Mouse (Mus musculus) 3134 (cell line): ENCODE measurements around the gene Nfib.
A peak's percentile ranks its signal among the peaks of the same experiment; 100 is the strongest.

Experiments used
- DNase-seq: peaks from one replicate; pipeline ENCODE4 v3.0.0-alpha.2; 2011; ENCODE audit warnings: low spot score; ENCODE audit not compliant: insufficient read length; ENCODE audit errors: extremely low read depth

Gene Nfib

GRCm38 (mm10) chr4:82517311-82517710, 188.2 kb downstream of the Nfib start:
- DNase-seq = no peak

DNA sequence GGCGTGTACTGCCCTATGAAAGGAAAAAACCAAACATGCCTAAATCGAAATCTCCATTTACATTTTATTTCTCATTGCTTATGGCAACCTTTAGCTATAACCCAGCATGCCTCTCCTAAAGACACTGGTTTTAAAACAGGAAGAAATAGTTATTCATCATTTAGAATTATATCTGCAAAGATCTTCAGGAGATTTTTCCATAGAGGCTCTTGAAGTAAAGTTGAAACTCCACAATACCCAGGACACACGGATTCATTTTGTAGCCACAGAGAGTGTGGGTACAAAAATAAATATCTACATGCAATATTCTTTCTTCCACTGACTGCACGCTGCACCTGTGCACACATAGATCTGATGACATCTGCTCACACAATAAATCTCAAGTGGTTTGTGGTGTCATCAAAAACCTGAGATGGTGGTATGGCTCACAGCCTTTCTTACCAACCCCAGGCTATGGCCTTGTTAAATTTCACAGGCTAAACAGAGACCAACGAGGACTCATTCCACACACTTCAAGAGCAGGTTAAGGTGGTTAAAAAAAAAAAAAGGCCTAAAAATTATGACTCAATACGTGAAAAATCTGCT, 189.2 kb downstream of the Nfib start:
- DNase-seq = no peak

- no peak for DNase-seq
Observed at GRCm38 (mm10) chr4:82514921-82515320, 190.6 kb downstream of the Nfib start.

DNA sequence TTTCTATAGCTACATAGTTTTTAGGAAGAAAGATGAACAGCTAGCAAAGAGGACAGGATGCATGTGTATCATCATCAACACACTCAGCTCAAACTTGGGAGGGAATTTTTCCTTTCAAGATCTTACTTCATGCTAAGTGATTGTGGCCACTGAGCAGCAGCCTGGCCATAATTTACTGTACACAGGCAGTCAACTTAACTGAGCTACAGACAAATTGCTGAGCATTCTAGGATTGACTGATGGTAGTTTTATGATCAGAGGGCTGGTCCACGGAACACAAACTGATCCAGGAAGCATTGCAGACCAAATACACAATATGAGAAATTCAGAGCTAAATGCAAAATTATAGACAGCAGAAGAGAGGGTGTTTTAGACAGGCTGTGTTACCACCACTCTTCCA, 191.2 kb downstream of the Nfib start:
- no peak for DNase-seq

- no peak for DNase-seq
Observed at GRCm38 (mm10) chr4:82513426-82513750, 192.2 kb downstream of the Nfib start.

GRCm38 (mm10) chr4:82512743-82513425, 192.7 kb downstream of the Nfib start:
- peak; percentile 99 for DNase-seq

DNA sequence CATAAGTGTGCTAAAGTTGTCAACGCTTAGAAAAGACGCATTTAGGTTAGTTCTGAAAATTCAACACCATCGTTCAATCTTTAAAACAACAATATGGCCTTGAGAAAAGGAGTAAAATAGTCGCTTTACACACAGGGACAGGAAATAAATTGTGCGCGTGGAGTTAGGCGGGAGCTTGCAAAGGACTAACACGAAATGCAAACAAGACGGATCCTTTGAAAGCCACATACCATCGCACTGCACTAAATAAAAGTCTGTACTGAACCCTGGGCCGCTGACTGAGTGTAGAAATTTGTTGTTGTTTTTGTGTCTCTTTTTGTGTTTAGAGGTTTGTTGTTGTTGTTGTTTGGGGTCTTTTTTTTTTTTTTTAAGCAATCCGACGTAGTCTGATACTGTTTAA, 193.2 kb downstream of the Nfib start:
- peak; percentile 45 for DNase-seq

- DNase-seq = peak; percentile 63
Observed at GRCm38 (mm10) chr4:82511524-82511923, 194.0 kb downstream of the Nfib start.

DNA sequence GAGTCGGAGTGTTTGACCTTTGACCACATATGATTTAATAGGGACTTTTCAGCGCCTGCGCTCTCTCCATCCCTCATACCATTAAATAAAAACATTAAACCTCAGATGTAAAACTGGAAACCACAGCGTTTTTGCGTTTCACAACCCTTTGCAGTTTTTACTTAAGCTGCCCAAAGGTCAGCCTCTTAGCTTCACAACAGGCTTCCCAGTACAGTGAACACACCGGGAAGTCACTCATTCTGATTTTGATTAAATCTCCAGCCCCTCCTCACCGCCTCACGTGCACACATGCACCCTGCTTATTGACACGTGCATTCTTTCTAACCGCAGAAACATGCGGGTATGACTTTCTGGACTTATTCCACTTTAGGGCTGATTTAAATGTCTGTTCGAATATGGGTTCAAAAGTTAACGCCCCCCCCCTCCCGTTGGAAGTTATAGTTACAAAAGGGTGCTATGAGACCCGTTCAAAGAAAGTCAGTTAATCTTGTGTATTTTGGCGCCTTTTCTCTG, 194.5 kb downstream of the Nfib start:
- DNase-seq = peak; percentile 63

- DNase-seq = no peak
Observed at GRCm38 (mm10) chr4:82509771-82510170, 195.8 kb downstream of the Nfib start.

GRCm38 (mm10) chr4:82509166-82509767, 196.3 kb downstream of the Nfib start:
- no peak for DNase-seq

DNA sequence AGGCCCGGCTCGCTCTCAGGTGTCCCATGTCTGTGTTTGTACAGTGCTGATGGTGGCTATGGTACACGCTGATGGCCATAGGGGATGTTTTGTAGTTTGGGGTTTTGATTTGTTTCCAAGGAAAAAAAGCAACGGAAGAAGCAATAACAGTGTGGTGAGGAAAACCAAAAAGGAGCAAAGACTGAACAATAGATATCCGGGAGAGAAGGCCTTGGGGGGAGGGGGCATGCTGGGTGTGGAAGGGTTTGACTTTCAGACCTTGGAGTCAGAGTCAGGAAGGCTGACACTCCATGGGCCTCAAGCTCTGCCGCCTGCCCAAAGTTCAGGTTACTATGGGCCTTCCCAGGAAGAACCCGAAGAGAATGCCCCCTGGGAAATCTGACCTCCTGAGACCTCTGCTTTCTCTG, 197.3 kb downstream of the Nfib start:
- peak; percentile 59 for DNase-seq

DNA sequence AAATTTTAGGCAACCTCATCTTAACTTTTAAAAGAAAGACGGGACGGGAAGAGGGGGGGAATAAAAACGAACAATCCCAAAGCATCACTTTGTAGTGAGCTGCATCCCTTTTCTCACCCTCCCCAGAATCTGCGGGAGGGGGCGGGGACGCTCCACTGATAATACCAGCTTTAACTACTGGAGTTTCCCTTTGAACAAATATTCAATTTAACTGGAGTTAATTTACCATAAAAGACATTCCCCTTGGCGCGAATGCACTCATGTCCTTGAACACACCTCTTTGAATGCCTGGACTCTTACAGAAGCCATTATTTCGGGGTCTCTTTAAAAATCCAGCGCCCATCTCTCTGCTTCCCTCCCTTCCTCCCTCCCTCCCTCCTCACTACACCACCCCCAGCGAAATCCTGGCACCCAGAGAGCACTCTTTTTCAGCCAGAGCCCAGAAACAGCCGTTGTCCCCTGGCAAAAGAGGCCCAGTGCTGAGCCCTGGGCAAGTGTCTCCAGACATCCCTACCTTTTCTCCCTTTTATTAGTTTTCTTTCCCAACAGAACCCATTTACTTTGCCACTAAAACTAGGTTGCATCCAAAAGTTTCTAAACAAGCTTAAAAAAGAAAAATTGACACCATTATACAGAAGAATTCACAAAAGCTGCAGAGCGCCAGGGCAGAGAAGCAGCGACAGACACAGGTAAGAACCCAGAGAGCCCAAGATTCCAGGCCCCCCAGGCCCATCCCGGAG, 197.8 kb downstream of the Nfib start:
- no peak for DNase-seq

GRCm38 (mm10) chr4:82506731-82507331, 198.7 kb downstream of the Nfib start:
- DNase-seq = peak; percentile 84

DNA sequence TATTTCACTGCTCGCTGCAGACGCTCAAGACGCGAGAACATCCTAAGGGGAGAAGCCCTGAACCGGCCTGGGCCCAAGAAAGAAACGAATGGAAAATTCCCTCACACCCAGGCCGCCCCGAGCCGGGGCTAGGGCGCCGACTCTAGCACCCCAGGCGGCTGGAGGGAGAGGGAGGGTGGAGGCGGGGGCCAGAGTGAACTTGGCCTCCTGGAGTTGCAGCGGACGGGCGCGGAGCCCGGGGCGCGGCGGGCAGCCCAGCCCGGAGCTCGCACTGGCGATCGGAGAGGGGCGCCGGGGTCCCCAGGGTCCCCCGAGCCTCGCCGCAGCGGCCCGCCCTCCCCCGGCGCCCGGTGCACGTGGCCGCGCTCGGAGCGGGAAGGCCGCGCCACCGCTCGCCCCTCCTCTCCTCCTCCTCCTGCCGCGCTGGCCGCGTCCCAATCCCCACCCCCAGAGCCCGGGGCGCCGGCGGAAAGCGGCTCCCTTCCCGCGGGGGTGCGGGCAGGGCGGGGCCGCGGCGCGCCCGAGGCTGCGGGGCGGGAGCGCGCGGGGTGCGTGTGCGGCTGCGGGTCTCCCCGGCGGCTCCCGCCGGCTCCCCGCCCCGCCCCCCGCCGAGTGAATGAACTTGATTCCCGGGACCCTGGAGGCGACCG, 199.3 kb downstream of the Nfib start:
- DNase-seq = peak; percentile 86

DNA sequence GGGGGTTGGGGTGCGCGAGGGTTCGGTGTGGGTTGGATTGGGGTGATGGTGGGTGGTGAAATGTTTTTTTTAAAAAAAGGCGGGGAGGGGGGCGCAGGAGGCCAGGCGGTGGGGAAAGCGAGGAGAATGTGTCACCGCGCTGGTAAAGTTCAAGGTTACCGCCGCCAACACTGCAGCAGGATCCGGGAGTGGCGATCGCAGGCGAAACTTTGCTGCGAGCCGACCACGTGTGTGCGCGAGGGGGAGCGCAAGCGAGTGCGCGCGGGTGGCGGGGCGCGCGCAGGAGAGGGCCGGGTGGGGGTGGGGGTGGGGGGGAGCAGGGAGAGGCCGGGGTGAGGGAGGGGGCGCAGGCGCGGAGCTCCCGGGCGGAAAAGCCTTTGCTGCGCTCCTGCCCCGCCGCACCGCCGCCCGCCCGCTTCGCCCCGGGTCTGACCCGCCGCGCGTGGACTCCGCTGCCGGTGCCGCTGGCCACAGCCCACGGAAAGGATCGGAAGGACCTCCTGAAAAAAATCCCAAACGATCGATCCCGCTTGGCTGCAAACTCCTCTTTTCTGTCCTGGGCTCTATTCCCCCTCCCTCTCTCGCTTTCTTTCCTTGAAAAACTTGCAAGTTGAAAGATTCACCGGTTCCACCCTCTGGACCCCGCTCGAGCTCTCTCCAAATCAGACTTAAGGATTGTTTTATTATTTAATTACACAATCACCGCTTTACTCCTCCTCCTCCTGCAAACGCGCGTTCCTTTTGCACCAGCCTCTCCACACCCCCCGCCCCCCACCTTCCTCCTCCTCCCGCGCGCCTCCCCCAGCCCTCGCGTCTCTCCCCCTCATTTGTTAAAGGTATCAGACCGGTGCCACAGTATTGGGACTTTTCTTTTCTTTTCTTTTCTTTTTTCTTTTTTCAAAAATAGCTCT, 200.2 kb downstream of the Nfib start:
- DNase-seq = peak; percentile 84

GRCm38 (mm10) chr4:82504284-82505120, 201.0 kb downstream of the Nfib start:
- DNase-seq = peak; percentile 70

- DNase-seq = no peak
Observed at GRCm38 (mm10) chr4:82504015-82504283, 201.6 kb downstream of the Nfib start.
